Mouse (Mus musculus) heart, embryonic 10.5 days (tissue): ENCODE data around the gene Rsph10b. TPM values are rescaled to one million over a fixed set of nuclear protein-coding genes. Genes with fewer than 3 reads are reported as not detected.
A peak's percentile ranks its signal among the peaks of the same experiment; 100 is the strongest.

ENCODE experiments used
- DNase-seq: peaks from one replicate; pipeline ENCODE4 v3.0.0-alpha.2; 2017; ENCODE audit warnings: low spot score
- H3K27ac ChIP-seq: fragments of 300-500 bp; sonication (generic); 2 replicates; pipeline ENCODE4 v1.5.1; 2016; ENCODE audit warnings: mild to moderate bottlenecking
- H3K27me3 ChIP-seq: fragments of 300-500 bp; sonication (generic); 2 replicates; pipeline ENCODE4 v1.6.1; 2016; ENCODE audit warnings: mild to moderate bottlenecking; ENCODE audit not compliant: poor library complexity, insufficient read depth, severe bottlenecking
- H3K36me3 ChIP-seq: fragments of 300-500 bp; sonication (generic); 2 replicates; pipeline ENCODE4 v1.6.1; 2016; ENCODE audit warnings: mild to moderate bottlenecking, moderate library complexity
- H3K4me1 ChIP-seq: fragments of 300-500 bp; sonication (generic); 2 replicates; pipeline ENCODE4 v1.6.1; 2016; ENCODE audit warnings: mild to moderate bottlenecking
- H3K4me3 ChIP-seq: fragments of 300-500 bp; sonication (generic); 2 replicates; pipeline ENCODE4 v1.5.1; 2016; ENCODE audit warnings: mild to moderate bottlenecking, moderate library complexity
- H3K9me3 ChIP-seq: fragments of 300-500 bp; sonication (generic); 2 replicates; pipeline ENCODE4 v1.6.1; 2016; ENCODE audit warnings: mild to moderate bottlenecking, moderate library complexity
- WGBS: fragments of 180-500 bp; shearing (Covaris S2); methylation state at CpG from one replicate; pipeline ENCODE4 v1.1.7; 2016; 5-methylcytosine and 5-hydroxymethylcytosine counted together
- polyA plus RNA-seq: library from polyadenylated mRNA; unstranded; fragments of >200 nt; fragmentation: Nextera tagmentation; extraction: Ambion mirVana; gene quantifications from 2 replicates; pipeline ENCODE4 v1.2.1, GENCODE M21; 2016

Gene Rsph10b
- 0.46 and 1.1 TPM in 2 replicates for polyA plus RNA-seq

- Histone ChIP-seq H3K27me3 (no peaks in the 10 kb centered on the region), H3K36me3 (peaks cover 42% of the 10 kb centered on the region), H3K9me3 (no peaks in the 10 kb centered on the region), H3K4me3 (no peak within 1 kb of the TSS), H3K27ac (no peak within 1 kb of the TSS), H3K4me1 (peaks cover 4% of the 10 kb centered on the region; the same call in 1 of the 2 replicates)
- DNase-seq = peak; percentile 57
- WGBS = 19% methylated on average over 8 of the region's 8 CpGs
Observed at GRCm38 (mm10) chr5:143932831-143933230, at the start of gene Rsph10b. Rsph10b (plus strand) TSS chr5:143933035.

GRCm38 (mm10) chr5:143885274-143885673, 47.6 kb upstream of the Rsph10b start:
- Histone ChIP-seq H3K9me3 (no peaks in the 10 kb centered on the region), H3K4me3 (no peak overlapping the region), H3K4me1 (no peaks in the 10 kb centered on the region), H3K27me3 (no peaks in the 10 kb centered on the region), H3K27ac (no peak overlapping the region), H3K36me3 (peaks cover 94% of the 10 kb centered on the region)
- no peak for DNase-seq
- 92% methylated on average over 3 of the region's 3 CpGs for WGBS

DNA sequence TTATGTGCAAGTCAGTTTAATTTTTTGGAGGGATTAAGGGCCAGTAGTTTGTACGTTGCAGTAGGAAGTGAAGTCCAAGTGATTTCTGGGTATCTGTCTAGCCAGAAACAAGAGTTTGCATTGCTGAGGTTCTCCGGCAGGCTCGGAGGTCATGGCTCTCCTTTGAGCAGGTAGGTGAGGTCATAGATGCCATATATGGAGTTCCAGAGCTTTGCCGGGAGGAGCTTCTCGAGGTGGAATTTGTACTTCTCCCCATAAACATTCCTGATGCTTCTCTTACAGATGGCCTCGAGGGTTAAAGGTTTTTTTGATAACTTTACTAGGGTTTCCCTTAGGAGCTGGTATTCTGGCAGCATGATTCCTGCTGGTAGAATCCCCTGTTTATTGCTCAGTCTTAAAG, 42.1 kb upstream of the Rsph10b start:
- H3K36me3 ChIP-seq = peaks cover 74% of the 10 kb centered on the region
- 67% methylated on average over 6 of the region's 6 CpGs for WGBS

GRCm38 (mm10) chr5:143892255-143892886, 40.5 kb upstream of the Rsph10b start:
- H3K27me3 ChIP-seq = no peaks in the 10 kb centered on the region
- no peak overlapping the region for H3K4me3 ChIP-seq
- H3K27ac ChIP-seq = no peak overlapping the region
- DNase-seq = no peak
- no peaks in the 10 kb centered on the region for H3K9me3 ChIP-seq
- 46% methylated on average over 9 of the region's 9 CpGs for WGBS
- H3K4me1 ChIP-seq = peaks cover 6% of the 10 kb centered on the region; the same call in 1 of the 2 replicates
- H3K36me3 ChIP-seq = peaks cover 70% of the 10 kb centered on the region

More for the DNA sequence above, 42.1 kb upstream of the Rsph10b start:
- Histone ChIP-seq H3K27ac (no peak overlapping the region), H3K27me3 (no peaks in the 10 kb centered on the region), H3K4me1 (peaks cover 6% of the 10 kb centered on the region; the same call in 1 of the 2 replicates), H3K4me3 (no peak overlapping the region), H3K9me3 (no peaks in the 10 kb centered on the region)
- DNase-seq = no peak

- H3K27ac ChIP-seq = no peak overlapping the region
- no peak overlapping the region for H3K4me3 ChIP-seq
- 71% methylated on average over 5 of the region's 5 CpGs for WGBS
- H3K4me1 ChIP-seq = peaks cover 6% of the 10 kb centered on the region; the same call in 1 of the 2 replicates
- peaks cover 70% of the 10 kb centered on the region for H3K36me3 ChIP-seq
- H3K27me3 ChIP-seq = no peaks in the 10 kb centered on the region
- DNase-seq = no peak
- H3K9me3 ChIP-seq = no peaks in the 10 kb centered on the region
Observed at GRCm38 (mm10) chr5:143893396-143893795, 39.4 kb upstream of the Rsph10b start.

GRCm38 (mm10) chr5:143897635-143898330, 35.1 kb upstream of the Rsph10b start, which contains the start of gene Ankrd61:
Ankrd61 (minus strand) TSS chr5:143897685.
- Histone ChIP-seq H3K27ac (no peak within 1 kb of the TSS), H3K36me3 (peaks cover 82% of the 10 kb centered on the region), H3K9me3 (no peaks in the 10 kb centered on the region), H3K27me3 (no peaks in the 10 kb centered on the region), H3K4me3 (no peak within 1 kb of the TSS), H3K4me1 (no peaks in the 10 kb centered on the region)
- WGBS = 83% methylated on average over 14 of the region's 14 CpGs
- no peak for DNase-seq

DNA sequence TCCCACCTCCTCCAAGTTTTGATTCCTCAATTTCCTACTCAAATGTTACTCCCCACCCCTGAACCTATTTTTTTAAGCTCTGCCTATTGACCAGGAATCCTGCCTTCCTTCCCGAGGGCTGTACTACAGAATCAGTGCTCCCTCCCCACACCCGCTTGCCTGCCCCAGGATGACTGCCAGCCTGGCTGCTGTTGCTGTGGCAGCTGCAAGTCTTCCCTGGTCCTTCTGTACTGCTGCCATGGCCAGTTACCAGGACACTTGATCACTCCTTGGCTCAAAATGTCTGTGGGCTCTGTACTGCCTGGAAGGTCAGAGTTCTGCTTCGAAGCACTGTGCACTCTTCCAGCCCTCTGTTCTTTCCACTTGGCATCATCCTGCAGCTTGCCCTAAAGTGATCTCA, 30.7 kb upstream of the Rsph10b start:
- Histone ChIP-seq H3K4me3 (no peak overlapping the region), H3K27me3 (no peaks in the 10 kb centered on the region), H3K27ac (no peak overlapping the region), H3K4me1 (peaks cover 12% of the 10 kb centered on the region; the same call in 1 of the 2 replicates), H3K36me3 (peaks cover 93% of the 10 kb centered on the region), H3K9me3 (no peaks in the 10 kb centered on the region)
- no peak for DNase-seq
- 79% methylated on average over 3 of the region's 3 CpGs for WGBS

- peaks cover 76% of the 10 kb centered on the region for H3K36me3 ChIP-seq
- no peaks in the 10 kb centered on the region for H3K27me3 ChIP-seq
- H3K4me3 ChIP-seq = no peak overlapping the region
- DNase-seq = no peak
- H3K9me3 ChIP-seq = no peaks in the 10 kb centered on the region
- H3K4me1 ChIP-seq = peaks cover 24% of the 10 kb centered on the region; the same call in 1 of the 2 replicates
- WGBS = 75% methylated on average over 4 of the region's 4 CpGs
- no peak overlapping the region for H3K27ac ChIP-seq
Observed at GRCm38 (mm10) chr5:143903813-143904212, 29.0 kb upstream of the Rsph10b start.

- WGBS = 88% methylated on average over 8 of the region's 8 CpGs
- Histone ChIP-seq H3K4me1 (peaks cover 25% of the 10 kb centered on the region; the same call in 1 of the 2 replicates), H3K27ac (no peak overlapping the region), H3K27me3 (no peaks in the 10 kb centered on the region), H3K4me3 (no peak overlapping the region), H3K36me3 (peaks cover 50% of the 10 kb centered on the region), H3K9me3 (no peaks in the 10 kb centered on the region)
- no peak for DNase-seq
Observed at GRCm38 (mm10) chr5:143906429-143906828, 26.4 kb upstream of the Rsph10b start.

GRCm38 (mm10) chr5:143908926-143909325, 23.9 kb upstream of the Rsph10b start:
- H3K36me3 ChIP-seq = peaks cover 31% of the 10 kb centered on the region

GRCm38 (mm10) chr5:143909417-143910400, 23.1 kb upstream of the Rsph10b start, which contains the start of the genes Aimp2 and Pms2:
Aimp2 (minus strand) TSS chr5:143909847.
Pms2 (plus strand) TSS chr5:143909964.
- peaks cover 29% of the 10 kb centered on the region for H3K36me3 ChIP-seq
- no peaks in the 10 kb centered on the region for H3K27me3 ChIP-seq
- peak; percentile 99 for DNase-seq
- peak within 1 kb of the TSS; percentile 91 for H3K27ac ChIP-seq
- under 1% methylated on average over 70 of the region's 70 CpGs for WGBS
- H3K4me1 ChIP-seq = peaks cover 19% of the 10 kb centered on the region; the same call in 1 of the 2 replicates
- H3K4me3 ChIP-seq = peak within 1 kb of the TSS; percentile 74
- no peaks in the 10 kb centered on the region for H3K9me3 ChIP-seq

More at GRCm38 (mm10) chr5:143908926-143909325, 23.9 kb upstream of the Rsph10b start:
- peak overlapping the region; percentile 91 for H3K27ac ChIP-seq
- H3K4me3 ChIP-seq = peak overlapping the region; percentile 74
- H3K9me3 ChIP-seq = no peaks in the 10 kb centered on the region
- 2% methylated on average over 9 of the region's 9 CpGs for WGBS
- peaks cover 25% of the 10 kb centered on the region; the same call in 1 of the 2 replicates for H3K4me1 ChIP-seq
- no peak for DNase-seq
- no peaks in the 10 kb centered on the region for H3K27me3 ChIP-seq

DNA sequence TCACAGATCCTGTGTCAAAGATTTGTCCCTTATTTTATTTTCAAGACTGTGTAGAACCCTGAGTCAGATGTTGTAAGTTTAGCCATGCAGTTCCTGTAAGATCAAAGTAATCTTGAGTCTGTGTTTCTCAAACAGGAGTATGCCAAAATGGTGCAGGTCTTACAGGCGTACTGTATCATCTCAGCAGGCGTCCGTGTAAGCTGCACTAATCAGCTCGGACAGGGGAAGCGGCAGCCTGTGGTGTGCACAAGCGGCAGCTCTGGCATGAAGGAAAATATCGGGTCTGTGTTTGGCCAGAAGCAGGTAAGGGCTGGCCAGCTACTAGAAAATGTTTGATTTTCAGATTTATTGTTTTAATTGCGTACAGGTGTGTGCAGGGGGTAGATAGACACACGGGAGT, 16.6 kb upstream of the Rsph10b start:
- Histone ChIP-seq H3K4me1 (no peaks in the 10 kb centered on the region), H3K27me3 (no peaks in the 10 kb centered on the region), H3K27ac (no peak overlapping the region), H3K4me3 (no peak overlapping the region), H3K9me3 (no peaks in the 10 kb centered on the region), H3K36me3 (peaks cover 56% of the 10 kb centered on the region)
- 92% methylated on average over 9 of the region's 9 CpGs for WGBS
- DNase-seq = peak; percentile 48
